Mouse (Mus musculus): ENCODE measurements at regions not wholly inside any gene's neighbourhood (a gene's known extent, or its start where the extent isn't known, plus 50 kb on each side); places are given as distances from the start of the nearest gene placed in this dataset.

DNA sequence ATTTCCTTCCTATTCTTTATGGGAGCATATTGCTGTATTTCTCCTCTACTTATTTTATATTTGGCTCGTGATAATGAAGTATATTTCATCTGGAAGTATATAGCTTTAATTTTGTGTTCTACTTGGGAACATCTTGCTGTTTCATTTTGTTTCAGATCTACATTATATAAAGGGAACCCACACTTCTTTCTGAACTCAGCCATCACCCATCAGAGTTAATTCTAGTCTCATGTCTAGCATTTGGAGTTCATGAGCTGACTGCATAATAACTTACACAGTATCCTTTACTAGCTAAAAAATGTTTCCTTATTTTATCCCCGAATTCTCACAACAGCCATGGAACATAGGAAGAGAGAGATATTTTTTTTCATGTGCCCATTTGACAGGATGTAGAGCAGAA is 413.6 kb upstream of the 4930452B06Rik start:
- no peaks in the 10 kb centered on the region for H3K4me1 ChIP-seq (ENCODE audit: control insufficient read depth, insufficient read depth, low read length)
- no peaks in the 10 kb centered on the region for H3K9me3 ChIP-seq (replicated peaks; ENCODE audit: control insufficient read depth, insufficient read depth, low read length, poor library complexity, severe bottlenecking)
- H3K27me3 ChIP-seq (ENCODE audit: control insufficient read depth, insufficient read depth, low read length, poor library complexity, severe bottlenecking), result no peaks in the 10 kb centered on the region
- no peak overlapping the region for H3K4me3 ChIP-seq (ENCODE audit: low read depth, low read length)
- no peak for TF ChIP-seq CTCF (IDR thresholded peaks at IDR 0.05; ENCODE audit: low read depth, low read length)
- no peak for TF ChIP-seq POLR2A (IDR thresholded peaks at IDR 0.05; ENCODE audit: insufficient read depth, low read length)
- no peak for TF ChIP-seq EP300 (IDR thresholded peaks at IDR 0.05; ENCODE audit: insufficient read depth, low read depth, low read length)
- H3K9ac ChIP-seq (ENCODE audit: low read depth, poor library complexity, severe bottlenecking), result no peak overlapping the region
- no peak overlapping the region for H3K27ac ChIP-seq (ENCODE audit: insufficient read depth, low read length)
- H3K36me3 ChIP-seq (ENCODE audit: control insufficient read depth, insufficient read depth, low read length, poor library complexity, severe bottlenecking), result no peaks in the 10 kb centered on the region

DNA sequence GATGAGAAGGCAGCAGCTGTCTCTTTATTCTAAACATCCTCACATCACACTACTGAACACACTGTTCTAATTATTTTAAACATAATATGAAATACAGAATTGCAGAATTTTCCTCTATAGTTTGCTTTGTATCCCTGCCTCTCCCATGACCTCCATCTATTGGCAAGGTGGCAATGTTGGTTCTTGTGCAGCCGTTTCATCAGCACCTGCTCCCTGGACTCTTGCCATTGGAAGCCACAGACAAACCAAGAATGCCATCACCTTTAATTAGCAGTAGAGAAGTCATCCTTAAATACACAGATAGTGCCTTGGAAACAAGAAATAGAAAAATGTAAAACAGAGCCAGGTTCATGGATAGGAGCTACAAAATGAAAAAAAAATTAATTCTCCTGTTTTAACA is 413.0 kb upstream of the 4930452B06Rik start:
- Histone ChIP-seq H3K27ac (ENCODE audit: insufficient read depth, low read length) (no peak overlapping the region), H3K4me3 (ENCODE audit: low read depth, low read length) (no peak overlapping the region), H3K27me3 (ENCODE audit: control insufficient read depth, insufficient read depth, low read length, poor library complexity, severe bottlenecking) (no peaks in the 10 kb centered on the region), H3K9me3 (replicated peaks; ENCODE audit: control insufficient read depth, insufficient read depth, low read length, poor library complexity, severe bottlenecking) (no peaks in the 10 kb centered on the region), H3K4me1 (ENCODE audit: control insufficient read depth, insufficient read depth, low read length) (no peaks in the 10 kb centered on the region), H3K36me3 (ENCODE audit: control insufficient read depth, insufficient read depth, low read length, poor library complexity, severe bottlenecking) (no peaks in the 10 kb centered on the region), H3K9ac (ENCODE audit: low read depth, poor library complexity, severe bottlenecking) (no peak overlapping the region)
- TF ChIP-seq EP300 (IDR thresholded peaks at IDR 0.05; ENCODE audit: insufficient read depth, low read depth, low read length) (no peak), POLR2A (IDR thresholded peaks at IDR 0.05; ENCODE audit: insufficient read depth, low read length) (no peak), CTCF (IDR thresholded peaks at IDR 0.05; ENCODE audit: low read depth, low read length) (no peak)

DNA sequence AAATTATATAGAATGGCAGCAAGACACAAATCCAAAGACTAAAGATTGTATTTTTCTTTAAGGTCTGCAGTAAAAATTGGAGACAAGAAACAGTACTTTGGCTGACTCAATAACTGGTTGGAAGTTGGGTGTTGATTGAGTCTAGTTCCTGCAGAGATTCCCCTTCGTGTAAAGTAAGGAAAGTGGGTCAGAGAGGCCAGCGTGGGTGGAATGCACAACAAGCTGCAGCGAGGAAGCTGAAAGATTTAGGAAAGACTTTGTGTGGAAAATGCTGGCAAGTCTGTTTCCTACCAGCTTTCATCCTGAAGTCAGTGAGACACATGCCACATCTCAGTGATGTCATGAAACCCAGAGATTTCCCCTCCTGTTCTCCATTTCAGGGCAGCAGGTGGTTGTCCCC is 405.1 kb upstream of the 4930452B06Rik start:
- Histone ChIP-seq H3K36me3 (ENCODE audit: control insufficient read depth, insufficient read depth, low read length, poor library complexity, severe bottlenecking) (no peaks in the 10 kb centered on the region), H3K9ac (ENCODE audit: low read depth, poor library complexity, severe bottlenecking) (no peak overlapping the region), H3K27me3 (ENCODE audit: control insufficient read depth, insufficient read depth, low read length, poor library complexity, severe bottlenecking) (no peaks in the 10 kb centered on the region), H3K4me3 (ENCODE audit: low read depth, low read length) (no peak overlapping the region), H3K4me1 (ENCODE audit: control insufficient read depth, insufficient read depth, low read length) (no peaks in the 10 kb centered on the region), H3K9me3 (replicated peaks; ENCODE audit: control insufficient read depth, insufficient read depth, low read length, poor library complexity, severe bottlenecking) (no peaks in the 10 kb centered on the region), H3K27ac (ENCODE audit: insufficient read depth, low read length) (no peak overlapping the region)
- TF ChIP-seq POLR2A (IDR thresholded peaks at IDR 0.05; ENCODE audit: insufficient read depth, low read length), result no peak
- TF ChIP-seq EP300 (IDR thresholded peaks at IDR 0.05; ENCODE audit: insufficient read depth, low read depth, low read length), result no peak
- TF ChIP-seq CTCF (IDR thresholded peaks at IDR 0.05; ENCODE audit: low read depth, low read length), result no peak

DNA sequence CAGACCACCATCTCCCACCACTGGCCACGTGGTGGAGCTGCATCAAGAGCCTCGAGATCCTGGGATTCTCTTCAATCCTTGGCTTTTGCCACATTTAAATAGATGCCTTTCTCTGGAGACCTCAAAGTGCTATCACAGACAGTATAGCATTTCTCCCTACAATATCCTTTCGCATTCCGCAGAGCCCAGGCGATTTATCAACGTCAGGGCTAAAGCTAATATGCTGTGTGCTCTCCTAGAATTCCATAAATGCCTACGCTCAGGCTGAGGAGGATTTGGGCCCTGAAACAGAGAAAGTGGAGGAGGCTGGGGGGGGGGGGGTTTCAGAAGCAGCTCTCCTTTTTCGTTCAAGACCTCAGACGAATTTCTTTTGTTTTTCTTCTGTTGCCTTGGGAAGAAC is 394.0 kb upstream of the 4930452B06Rik start:
- no peaks in the 10 kb centered on the region for H3K36me3 ChIP-seq (ENCODE audit: control insufficient read depth, insufficient read depth, low read length, poor library complexity, severe bottlenecking)
- no peak overlapping the region for H3K9ac ChIP-seq (ENCODE audit: low read depth, poor library complexity, severe bottlenecking)
- H3K27ac ChIP-seq (ENCODE audit: insufficient read depth, low read length), result no peak overlapping the region
- no peak for TF ChIP-seq EP300 (IDR thresholded peaks at IDR 0.05; ENCODE audit: insufficient read depth, low read depth, low read length)
- no peak for TF ChIP-seq POLR2A (IDR thresholded peaks at IDR 0.05; ENCODE audit: insufficient read depth, low read length)
- peak; percentile 22 for TF ChIP-seq CTCF (IDR thresholded peaks at IDR 0.05; ENCODE audit: low read depth, low read length)
- no peaks in the 10 kb centered on the region for H3K27me3 ChIP-seq (ENCODE audit: control insufficient read depth, insufficient read depth, low read length, poor library complexity, severe bottlenecking)
- no peak overlapping the region for H3K4me3 ChIP-seq (ENCODE audit: low read depth, low read length)
- H3K4me1 ChIP-seq (ENCODE audit: control insufficient read depth, insufficient read depth, low read length), result no peaks in the 10 kb centered on the region
- no peaks in the 10 kb centered on the region for H3K9me3 ChIP-seq (replicated peaks; ENCODE audit: control insufficient read depth, insufficient read depth, low read length, poor library complexity, severe bottlenecking)

DNA sequence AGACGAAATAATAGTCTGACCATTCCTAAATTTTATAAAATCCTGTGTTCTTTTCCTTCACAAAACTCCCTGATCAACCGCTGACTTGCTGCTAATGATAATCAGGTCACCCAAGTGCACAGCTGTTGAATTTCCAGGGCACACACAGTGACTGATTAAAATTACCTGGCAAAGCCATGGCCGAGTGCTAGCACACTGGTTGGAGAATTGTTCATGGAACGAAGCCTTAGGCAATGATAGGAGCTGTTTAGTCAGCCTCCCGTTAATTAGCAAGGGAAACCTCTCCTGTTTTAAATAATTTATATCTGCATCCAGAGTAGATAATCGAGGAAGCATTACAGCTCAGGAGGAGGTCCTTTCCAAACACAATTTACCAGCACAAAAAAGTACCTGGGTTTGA is 362.8 kb upstream of the 4930452B06Rik start:
- Histone ChIP-seq H3K27me3 (ENCODE audit: control insufficient read depth, insufficient read depth, low read length, poor library complexity, severe bottlenecking) (no peaks in the 10 kb centered on the region), H3K4me1 (ENCODE audit: control insufficient read depth, insufficient read depth, low read length) (no peaks in the 10 kb centered on the region), H3K9me3 (replicated peaks; ENCODE audit: control insufficient read depth, insufficient read depth, low read length, poor library complexity, severe bottlenecking) (no peaks in the 10 kb centered on the region), H3K9ac (ENCODE audit: low read depth, poor library complexity, severe bottlenecking) (no peak overlapping the region), H3K4me3 (ENCODE audit: low read depth, low read length) (no peak overlapping the region), H3K36me3 (ENCODE audit: control insufficient read depth, insufficient read depth, low read length, poor library complexity, severe bottlenecking) (no peaks in the 10 kb centered on the region), H3K27ac (ENCODE audit: insufficient read depth, low read length) (no peak overlapping the region)
- TF ChIP-seq EP300 (IDR thresholded peaks at IDR 0.05; ENCODE audit: insufficient read depth, low read depth, low read length) (no peak), POLR2A (IDR thresholded peaks at IDR 0.05; ENCODE audit: insufficient read depth, low read length) (no peak)

DNA sequence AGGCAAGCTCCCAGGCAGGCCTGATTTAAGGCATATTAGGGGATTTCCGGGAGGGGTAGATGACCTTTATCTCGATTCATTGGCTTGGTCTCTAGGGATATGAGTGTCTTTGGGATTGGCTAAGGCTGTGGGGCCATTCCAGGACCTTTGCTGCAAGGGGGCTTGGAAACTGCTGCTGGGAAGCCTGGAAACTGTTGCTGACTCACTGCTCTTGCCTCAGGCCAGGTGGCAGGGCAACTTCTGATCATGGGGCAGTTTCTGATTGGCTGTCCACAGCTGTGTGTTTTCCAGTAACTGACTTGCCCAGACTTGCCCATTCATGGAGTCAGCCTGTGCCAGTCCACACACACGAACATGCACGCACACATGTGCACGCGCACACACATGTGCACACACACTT is 349.8 kb upstream of the 4930452B06Rik start:
- TF ChIP-seq CTCF (IDR thresholded peaks at IDR 0.05; ENCODE audit: low read depth, low read length), result no peak
- TF ChIP-seq EP300 (IDR thresholded peaks at IDR 0.05; ENCODE audit: insufficient read depth, low read depth, low read length), result no peak
- TF ChIP-seq POLR2A (IDR thresholded peaks at IDR 0.05; ENCODE audit: insufficient read depth, low read length), result no peak
- H3K9ac ChIP-seq (ENCODE audit: low read depth, poor library complexity, severe bottlenecking), result no peak overlapping the region
- no peaks in the 10 kb centered on the region for H3K27me3 ChIP-seq (ENCODE audit: control insufficient read depth, insufficient read depth, low read length, poor library complexity, severe bottlenecking)
- no peaks in the 10 kb centered on the region for H3K4me1 ChIP-seq (ENCODE audit: control insufficient read depth, insufficient read depth, low read length)
- no peak overlapping the region for H3K4me3 ChIP-seq (ENCODE audit: low read depth, low read length)
- H3K36me3 ChIP-seq (ENCODE audit: control insufficient read depth, insufficient read depth, low read length, poor library complexity, severe bottlenecking), result no peaks in the 10 kb centered on the region
- 0 out of 2 replicates have a peak overlapping the region, but pooled peaks have one; percentile 4 for H3K27ac ChIP-seq (ENCODE audit: insufficient read depth, low read length)
- 0 out of 2 replicates have a peak, but pooled peaks cover 2% of the 10 kb centered on the region for H3K9me3 ChIP-seq (replicated peaks; ENCODE audit: control insufficient read depth, insufficient read depth, low read length, poor library complexity, severe bottlenecking)

Data from ES-Bruce4 (cell line).